Mouse (Mus musculus): Measurements from ENCODE around the gene Casp6.

Casp6 gene

DNA sequence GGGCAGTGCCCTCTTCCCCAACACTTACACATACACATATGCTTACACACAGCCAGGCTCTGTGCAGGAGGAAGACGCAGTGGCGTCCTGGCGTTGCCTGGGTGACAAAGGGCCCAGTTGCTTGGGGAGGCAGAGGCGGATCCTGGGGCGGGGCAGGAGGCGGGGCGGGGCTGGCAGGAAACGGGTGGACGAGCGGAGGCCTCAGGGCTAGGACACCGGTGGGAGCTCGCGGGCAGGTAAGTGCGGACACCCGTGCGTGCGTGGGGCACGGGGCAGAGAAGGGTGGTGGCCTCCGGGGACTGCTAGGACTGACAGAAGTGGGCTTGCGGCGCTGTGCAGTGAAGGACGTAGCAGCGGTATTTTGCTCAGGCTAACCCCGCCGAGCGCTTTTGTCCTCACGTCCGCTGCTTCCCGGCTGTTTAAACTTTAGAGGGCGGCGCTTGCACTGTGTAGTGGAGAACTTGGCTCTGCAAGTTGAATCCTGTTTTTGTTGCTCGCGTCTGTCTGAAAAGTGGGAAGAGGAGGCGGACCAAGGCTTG is at the start of gene Casp6:
Casp6 (plus strand) TSS at position 155 of the 539 bp plus-strand sequence.
- peak; percentile 73 for DNase-seq (ENCODE audit: low spot score)

DNA sequence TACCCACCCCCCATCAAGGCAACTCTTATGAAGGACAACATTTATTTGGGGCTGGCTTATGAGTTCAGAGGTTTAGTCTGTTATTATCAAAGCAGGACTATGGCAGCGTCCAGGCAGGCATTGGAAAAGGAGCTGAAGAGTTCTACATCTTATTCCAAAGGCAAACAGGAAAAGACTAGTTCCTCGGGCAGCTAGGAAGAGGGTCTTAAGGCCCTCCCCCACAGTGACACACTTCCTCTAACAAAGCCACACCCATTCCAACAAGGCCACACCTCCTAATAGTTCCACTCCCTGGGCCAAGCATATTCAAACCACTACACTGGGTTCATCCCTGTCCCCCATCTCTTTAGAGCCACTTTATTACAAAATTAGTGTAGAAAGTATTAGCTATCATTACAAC is 38.6 kb upstream of the Casp6 start:
- no peak for DNase-seq (ENCODE audit: low spot score)

DNA sequence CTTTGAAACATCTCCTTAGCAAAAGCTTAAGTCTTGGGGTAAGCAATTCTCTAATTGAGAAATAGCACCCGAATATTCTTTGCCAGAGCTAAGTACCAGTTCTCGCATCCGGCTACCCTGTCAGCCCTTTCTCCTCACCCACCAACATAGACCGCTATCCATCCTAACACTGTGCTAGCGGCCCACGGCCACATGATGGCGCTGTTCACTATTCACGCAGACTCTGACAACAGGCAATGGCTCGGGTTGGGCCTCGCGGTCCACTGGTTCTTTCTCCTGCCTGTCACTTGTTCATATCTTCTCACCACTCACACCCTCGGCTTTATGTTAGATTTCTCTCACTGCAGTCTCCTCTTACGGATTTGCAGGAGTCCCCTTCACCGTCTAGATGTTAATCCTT is 37.5 kb upstream of the Casp6 start:
- DNase-seq (ENCODE audit: low spot score) = peak; percentile 52

DNA sequence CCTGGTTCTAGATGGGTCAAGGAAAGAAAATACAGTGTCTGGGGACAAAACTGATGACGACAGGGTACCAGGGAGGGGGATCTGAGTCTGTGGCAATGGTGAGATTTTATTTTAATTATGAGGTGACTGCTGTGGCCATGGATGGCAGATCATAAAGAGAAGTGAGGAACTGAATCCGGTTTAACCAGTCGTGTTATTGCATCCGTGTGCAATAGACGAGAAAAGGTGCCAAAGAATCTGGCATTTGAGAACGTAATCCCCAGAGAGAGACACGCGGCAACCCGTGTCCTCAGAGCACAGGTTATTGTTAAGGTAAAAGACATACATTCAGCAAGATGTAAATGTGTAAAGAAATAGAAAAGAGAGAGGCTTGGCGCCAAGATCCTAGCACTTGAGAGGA is 23.9 kb upstream of the Casp6 start:
- DNase-seq (ENCODE audit: low spot score) = no peak

DNA sequence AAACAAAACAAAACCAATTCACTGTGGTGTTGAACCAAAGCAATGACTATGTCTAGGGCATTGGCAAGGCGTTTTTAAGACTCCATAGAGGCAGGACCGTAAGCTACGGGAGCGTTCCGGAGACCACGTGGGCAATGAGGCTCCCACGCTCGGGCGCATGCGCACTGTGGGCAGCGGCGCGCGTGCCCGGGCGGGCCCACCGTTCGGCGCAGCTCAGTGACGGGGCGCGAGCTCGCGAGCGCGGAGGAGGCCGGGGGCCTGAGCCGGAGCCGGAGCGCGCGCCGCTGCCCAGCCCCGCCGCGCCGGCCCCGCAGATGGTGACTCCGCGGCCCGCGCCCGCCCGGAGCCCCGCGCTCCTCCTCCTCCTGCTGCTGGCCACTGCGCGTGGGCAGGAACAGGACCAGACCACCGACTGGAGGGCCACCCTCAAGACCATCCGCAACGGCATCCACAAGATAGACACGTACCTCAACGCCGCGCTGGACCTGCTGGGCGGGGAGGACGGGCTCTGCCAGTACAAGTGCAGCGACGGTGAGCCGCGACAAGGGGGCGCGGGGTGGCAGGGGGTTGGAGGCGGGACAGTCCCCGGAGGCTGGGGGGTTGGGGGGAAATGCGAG is 22.7 kb upstream of the Casp6 start, which contains the start of gene Pla2g12a:
Pla2g12a (plus strand) TSS at position 202 of the 617 bp plus-strand sequence.
- peak; percentile 89 for DNase-seq (ENCODE audit: low spot score)

DNA sequence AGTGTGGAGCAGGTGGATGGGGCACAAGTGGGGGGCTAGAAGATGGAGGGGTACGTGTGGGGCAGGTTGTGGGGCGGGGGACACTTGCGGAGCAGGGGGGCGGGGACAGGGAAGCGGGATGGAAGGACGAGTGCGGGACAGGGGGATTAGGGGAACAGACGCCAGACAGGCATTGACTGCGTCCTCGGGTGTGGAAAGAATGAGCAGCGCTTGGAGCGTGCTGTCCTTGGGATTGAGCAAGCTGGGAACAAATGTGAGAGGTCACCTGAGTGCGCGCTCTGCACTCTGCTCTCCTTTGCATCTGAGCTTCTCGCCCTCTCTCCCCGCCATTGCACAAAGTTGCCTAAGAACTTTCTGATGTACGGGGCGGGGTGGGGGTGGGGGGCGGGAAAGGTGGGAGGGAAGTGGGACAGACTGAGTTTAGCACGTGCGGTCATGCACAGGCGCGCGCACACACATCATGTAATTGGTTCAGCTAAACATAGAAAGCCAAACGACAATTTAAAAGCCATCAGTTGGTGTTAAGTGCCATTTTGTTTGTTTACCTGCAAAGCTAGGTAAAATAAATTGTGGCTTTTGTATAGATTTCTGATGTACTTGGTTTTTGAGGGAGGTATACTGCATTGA is 22.0 kb upstream of the Casp6 start:
- DNase-seq (ENCODE audit: low spot score) = no peak

DNA sequence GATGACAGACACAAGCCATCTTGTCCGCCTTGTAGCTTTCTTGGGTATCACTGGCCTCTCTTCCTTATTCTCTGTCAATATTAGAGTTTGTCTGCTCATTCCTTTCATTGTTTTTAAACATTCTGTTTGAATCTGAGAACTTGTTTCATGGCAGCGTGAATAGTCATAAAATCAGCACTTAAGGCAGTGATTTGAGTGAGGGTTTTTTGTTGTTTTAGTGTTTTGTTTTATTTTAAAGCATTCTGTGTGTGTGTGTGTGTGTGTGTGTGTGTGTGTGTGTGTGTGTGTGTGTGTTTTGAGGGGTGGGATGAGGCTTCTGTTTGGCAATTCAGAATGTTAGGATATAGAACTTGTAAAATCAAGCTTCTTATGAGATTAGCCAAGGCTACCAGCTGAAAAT is 21.3 kb upstream of the Casp6 start:
- DNase-seq (ENCODE audit: low spot score) = no peak

DNA sequence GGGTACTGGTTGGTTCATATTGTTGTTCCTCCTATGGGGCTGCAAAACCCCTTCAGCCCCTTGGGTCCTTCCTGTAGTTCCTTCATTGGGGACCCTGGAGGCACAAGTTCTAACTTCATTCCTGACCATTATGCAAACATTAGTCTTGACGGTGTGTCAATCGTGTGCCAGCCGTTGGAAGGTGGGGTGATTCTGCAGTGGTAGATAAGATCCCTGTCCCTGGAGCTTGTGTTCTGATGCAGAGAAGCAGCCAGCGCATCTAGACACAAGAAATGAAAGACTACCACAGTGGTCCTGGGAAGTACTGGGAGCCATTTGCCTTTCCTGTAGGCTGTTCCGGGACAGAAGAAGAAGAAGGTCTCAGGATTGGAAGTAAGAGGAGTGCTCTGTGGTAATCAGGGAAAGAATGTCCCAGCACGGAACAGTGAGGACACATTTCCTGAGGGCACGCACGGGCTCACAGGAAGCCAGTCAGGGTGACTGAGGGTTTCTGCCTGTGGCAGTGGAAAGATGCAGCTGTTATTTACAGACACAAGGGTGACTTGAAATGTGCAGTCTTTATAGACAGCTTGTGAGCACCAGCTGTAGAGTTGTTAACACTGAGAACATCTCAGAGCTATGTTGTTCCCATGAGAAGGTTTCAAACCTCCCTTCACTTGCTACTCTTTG is 20.2 kb upstream of the Casp6 start:
- no peak for DNase-seq (ENCODE audit: low spot score)

DNA sequence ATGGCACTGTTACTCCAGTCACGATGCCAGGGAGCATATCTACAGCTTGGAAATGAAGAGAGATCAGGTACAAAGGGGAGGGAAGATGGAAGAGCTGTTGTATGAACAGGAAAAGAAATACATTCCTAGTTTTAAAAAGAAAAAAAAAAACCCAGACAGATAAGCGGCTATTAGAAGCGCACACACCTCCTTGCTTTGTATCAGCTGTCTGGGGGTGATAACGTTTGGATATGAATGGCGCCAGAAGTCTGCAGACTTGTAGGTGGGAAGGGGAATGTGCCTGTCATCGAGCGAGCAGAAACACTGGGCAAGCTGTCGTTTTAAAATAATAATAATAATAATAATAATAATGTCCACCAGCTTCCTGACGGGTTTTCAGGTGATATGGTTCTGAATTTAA is 15.6 kb upstream of the Casp6 start:
- no peak for DNase-seq (ENCODE audit: low spot score)

DNA sequence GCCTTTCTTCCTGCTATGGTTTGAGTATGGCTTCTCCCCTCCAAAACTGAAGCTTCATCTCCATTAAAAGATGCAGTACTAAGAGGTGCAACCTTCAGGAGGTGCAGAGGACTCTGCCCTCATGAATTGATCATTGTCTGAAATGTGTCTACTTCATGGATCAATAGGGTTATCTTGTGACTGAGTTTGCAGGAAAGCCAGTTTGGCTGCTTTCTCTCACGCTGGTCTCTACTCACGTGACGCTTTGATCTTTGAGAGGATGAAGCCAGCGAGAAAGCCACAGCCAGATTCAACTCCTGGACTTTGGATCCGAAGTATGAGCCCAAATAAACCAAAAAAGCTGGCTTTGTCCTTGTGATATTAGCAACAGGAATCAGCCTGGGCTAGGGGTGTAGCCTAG is 14.8 kb upstream of the Casp6 start:
- no peak for DNase-seq (ENCODE audit: low spot score)

DNA sequence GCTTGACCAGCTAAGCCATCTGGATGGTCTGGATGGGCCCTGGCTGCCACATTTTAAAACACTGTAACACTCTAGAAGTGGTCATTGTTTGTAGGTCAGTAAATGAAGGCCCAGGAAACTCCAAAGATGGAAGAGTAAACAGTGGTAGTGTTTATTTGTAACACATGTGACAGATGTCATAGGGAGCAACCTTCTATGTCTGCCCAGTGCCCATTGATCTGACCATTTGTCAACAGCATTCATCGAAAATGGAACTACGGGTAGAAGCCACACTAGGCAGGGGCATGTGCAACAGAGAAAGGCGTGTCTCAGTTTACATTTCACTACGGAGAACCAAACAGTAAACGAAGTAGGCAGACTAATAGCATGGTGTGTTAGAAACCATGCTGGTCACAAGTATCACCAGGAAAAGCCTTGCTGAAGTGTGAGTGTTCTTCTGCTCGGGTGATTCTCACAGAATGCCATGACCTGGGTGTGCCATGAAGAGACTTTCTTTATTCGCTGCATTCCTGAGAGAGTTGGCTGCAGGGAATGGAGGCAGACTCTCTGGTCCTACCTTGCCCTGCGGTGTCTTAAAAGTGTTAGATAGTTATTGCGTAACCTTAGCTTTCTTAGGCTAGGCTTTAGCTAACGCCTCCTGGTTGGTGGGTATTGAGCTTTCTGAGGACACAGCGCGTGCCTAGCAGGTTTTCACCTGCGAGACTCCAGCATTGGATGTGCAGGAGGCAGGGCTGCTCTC is 13.3 kb upstream of the Casp6 start:
- DNase-seq (ENCODE audit: low spot score) = no peak

DNA sequence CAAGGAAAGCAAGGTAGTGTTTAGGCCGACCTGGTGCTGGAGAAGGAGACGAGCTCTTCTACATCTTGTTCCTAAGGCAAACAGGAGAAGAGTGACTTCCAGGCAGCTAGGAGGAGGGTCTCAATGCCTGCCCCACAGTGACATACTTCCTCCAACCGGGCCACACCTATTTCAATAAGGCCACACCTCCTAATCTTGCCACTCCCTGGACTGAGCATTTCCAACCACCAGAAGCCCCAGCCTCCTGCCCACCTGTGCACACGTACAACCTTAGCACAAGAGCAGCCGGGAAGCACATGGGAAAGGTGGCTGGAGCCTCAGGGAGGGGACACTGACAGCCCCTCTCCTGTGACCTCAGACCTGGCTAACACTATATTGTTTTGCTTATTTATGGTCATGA is 9.2 kb upstream of the Casp6 start:
- DNase-seq (ENCODE audit: low spot score) = no peak

DNA sequence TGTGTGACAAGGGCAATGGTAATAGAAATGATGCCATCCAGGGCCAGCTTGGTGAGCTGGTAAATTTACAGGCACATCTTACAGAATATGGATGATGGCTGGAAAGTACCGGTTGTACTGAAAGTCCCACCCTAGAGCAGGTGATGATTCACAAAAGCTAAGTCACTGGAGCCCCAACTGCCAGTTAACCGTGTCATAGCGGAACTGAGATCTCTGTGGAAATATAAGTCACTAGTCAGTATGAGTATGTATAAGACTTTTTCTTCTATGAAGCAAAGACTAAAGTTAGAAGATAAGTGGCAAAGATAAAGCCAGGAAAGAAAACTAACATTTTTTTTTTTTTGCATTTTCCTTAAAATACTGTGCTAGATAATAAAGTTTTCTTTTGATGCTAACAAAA is 8.1 kb upstream of the Casp6 start:
- DNase-seq (ENCODE audit: low spot score) = no peak

DNA sequence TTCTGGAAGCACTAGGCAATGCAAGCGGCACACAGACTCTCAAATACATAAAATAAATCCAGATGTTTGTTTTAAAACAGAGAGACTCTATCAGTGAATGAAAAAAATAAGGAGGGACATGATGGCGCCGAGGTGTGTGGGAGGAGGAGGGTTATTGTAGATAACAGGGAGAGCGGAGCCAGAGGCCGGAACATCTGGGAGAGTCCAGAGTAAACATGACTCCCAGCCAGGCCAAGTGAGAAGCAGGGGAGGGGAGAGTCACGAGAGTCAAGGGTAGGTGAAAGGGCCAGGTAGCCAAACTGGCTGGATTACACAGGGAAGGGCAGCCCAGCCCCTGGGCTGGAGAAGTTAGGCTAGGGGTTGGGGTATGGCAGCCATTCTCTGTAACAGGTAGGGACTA is 4.6 kb upstream of the Casp6 start:
- DNase-seq (ENCODE audit: low spot score) = no peak

DNA sequence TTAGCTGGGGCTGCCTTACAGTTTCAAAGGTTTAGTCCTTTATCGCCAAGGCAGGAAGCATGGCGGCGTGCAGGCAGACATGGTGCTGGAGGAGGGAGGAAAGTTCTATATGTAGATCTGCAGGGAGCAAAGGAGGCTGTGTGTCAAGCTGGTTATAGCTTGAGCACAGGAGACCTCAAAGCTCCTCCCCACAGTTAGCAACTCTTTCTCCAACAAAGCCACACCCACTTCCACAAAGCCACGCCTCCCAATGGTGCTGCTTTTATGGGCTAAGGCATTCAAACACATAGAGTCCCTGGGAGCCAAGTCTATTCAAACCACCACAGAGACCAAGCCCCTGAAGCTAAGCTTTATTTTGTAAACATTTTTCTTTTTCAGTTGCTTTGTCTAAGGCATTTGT is 2.3 kb upstream of the Casp6 start:
- no peak for DNase-seq (ENCODE audit: low spot score)

DNA sequence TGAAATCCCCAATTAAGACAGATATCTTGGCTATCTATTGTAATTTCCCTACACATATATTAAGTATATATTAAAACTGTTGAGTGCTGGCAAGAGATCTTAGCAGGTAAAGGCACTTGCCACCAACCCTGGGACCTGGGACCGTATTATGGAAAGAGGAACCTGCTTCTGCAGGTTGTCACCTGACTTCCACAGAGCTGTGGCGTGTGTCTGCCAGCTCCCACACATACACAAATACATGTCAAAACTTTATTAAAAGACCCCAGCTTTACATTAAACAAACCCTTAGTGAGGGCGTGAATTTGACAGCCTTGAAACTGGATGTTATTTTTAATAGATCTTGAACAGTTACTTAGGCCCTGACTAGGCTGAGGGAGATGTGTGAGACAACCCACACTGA is 2.1 kb downstream of the Casp6 start:
- no peak for DNase-seq (ENCODE audit: low spot score)

DNA sequence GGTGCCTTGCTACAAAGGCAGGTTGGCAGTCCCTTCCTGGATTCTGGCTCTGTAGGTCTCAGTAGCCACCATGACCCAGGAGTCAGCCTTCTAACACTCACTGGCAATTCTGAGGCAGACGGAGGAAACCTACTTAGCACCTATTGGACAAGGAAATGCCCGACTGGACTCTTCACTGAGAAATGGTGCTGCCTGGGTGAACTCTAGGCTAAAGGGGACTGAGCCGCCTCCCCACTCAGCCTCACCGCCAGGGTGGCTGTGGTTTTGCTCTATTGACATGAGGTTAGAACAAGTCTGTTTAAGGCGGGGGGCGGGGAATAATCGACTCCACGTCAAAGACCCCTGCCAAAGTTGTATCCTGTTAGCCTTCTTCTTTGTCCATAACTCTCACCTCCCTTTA is 2.6 kb downstream of the Casp6 start:
- no peak for DNase-seq (ENCODE audit: low spot score)

DNA sequence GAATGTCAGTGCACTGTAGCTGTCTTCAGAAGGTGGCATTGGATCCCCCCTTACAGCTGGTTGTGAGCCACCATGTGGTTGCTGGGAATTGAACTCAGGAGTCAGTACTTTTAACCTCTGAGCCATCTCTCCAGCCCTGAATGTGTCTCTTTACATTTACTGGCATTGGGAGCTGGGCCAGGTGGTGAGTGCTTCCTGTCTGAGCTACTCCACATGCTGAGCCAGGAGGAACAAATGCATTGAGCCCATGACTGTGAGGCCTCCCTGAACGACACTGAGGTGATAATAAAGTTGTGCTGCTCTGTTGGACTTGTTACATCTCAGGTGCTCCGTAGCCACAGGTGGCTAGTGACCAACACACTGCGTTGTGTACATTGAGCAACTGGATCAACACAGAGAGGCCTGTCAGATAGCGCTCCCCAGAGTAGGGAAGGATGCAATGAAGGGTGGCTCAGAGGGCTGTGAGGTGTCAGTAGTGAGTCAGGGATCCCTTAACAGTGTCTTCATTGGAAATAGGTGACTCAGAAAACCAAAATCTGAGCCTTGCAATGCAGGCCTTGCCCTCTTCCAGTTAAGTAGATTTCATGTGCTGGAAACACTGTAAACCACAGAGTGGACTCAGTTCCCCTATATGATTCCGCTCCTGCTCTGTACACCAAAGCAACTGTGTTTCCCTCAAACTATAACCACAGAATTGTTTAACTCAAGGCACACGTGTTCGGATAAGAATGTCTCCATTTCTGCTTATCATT is 3.3 kb downstream of the Casp6 start:
- DNase-seq (ENCODE audit: low spot score) = no peak

DNA sequence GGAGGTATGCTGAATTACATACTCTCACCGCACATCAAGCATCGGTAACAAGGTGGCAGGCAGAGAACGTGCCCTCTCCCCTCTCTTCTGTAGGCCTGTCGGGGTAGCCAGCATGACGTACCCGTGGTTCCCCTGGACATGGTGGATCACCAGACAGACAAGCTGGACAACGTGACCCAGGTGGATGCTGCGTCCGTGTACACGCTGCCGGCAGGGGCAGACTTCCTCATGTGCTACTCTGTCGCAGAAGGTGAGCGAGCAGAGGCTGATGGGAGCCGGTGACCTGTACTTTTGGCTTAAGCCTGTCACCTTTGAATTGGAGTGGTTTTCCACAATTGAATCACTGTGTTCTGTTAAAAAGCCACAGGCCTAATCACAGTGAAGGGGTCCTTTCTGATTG is 10.8 kb downstream of the Casp6 start:
- no peak for DNase-seq (ENCODE audit: low spot score)

DNA sequence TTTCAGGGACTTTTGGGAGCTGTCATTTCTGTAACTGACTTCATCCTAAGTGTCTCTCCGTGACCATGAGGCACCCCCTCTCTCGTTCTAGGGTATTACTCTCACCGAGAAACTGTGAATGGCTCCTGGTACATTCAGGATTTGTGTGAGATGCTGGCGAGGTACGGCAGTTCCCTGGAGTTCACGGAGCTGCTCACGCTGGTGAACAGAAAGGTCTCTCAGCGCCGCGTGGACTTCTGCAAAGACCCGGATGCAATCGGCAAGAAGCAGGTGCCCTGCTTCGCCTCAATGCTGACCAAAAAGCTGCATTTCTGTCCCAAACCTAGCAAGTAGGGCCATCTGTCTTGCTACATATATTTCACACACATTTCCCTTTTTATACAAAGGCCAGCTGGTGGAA is 12.0 kb downstream of the Casp6 start:
- DNase-seq (ENCODE audit: low spot score) = no peak

DNA sequence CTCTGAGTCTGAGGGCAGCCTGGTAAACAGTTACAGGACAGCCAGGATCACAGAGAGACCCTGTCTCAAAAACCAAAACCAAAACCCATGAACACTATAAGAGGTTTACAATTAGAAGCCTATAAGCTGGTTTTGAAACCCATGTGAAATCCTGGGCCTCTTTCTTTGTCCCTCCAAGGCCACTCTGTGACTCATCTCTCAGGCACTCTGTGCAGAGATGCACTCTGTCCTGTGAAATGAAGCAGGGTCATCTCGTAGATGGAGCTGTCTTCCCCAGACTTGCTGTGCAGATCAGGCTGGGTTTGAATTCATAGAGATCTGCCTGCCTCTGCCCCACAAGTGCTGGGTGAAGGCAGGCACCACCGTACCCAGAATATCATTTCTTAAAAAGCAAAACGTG is 16.2 kb downstream of the Casp6 start:
- DNase-seq (ENCODE audit: low spot score) = no peak

DNA sequence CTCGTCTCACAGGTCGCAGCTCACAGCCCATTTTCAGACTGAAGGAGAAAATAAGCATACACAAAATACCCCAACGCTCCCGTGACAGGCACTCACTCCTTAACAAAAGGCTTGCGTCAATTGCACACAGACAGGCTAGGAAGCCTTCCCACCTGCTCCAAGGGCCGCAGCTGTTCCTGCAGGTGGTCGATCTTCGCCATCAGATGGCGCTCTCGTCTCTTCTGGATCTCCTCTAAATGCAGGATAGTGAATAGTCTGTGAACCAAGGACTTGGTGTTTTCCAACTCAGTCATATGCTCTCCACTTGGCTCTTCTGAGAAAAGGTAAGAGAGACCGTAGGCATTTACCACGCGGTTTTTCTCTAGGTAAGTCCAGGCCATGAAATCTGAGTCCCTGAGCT is 17.2 kb downstream of the Casp6 start:
- DNase-seq (ENCODE audit: low spot score) = peak; percentile 61

Data from ovary, postnatal 14 days (tissue).